Mouse (Mus musculus): ENCODE results near the gene Aktip. TPM values are rescaled to one million over a fixed set of nuclear protein-coding genes. Genes with fewer than 3 reads are reported as not detected.

Aktip gene
- polyA plus RNA-seq (2015; fragmentation: Nextera tagmentation; extraction: Ambion mirVana): 134 and 138 TPM in 2 replicates

DNA sequence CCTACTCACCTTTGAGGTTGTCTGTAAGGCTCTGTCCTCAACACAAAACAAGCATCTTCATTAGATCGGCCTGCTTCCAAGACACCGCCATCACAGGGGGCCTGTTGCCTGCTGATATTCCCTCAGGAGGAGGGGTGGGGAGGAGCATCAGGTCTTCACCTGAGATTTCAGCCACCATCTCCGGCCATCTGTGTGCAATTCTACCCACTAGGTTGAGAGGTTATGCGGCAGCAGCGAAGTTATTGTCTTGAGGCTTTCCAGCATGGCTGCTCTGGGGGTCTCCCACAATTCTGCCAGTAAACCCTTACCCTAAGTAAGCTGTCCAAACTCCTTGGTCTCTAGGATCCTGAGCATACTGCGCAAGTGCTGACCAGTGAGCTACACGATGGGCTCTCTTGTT is at the start of gene Aktip:
Gene Aktip (minus strand): TSS at position 101 of the 400 bp plus-strand sequence.
- WGBS: 96% methylated on average over 7 of the region's 7 CpGs
- no peak within 1 kb of the TSS for H3K27ac ChIP-seq (replicated peaks)
- H3K36me3 ChIP-seq: no peaks in the 10 kb centered on the region
- H3K4me2 ChIP-seq (replicated peaks): no peak within 1 kb of the TSS
- no peaks in the 10 kb centered on the region for H3K27me3 ChIP-seq
- no peak within 1 kb of the TSS for H3K4me3 ChIP-seq
- H3K9ac ChIP-seq (replicated peaks): no peak within 1 kb of the TSS
- ATAC-seq (replicated peaks): no peak
- no peaks in the 10 kb centered on the region for H3K4me1 ChIP-seq
- no peaks in the 10 kb centered on the region for H3K9me3 ChIP-seq

DNA sequence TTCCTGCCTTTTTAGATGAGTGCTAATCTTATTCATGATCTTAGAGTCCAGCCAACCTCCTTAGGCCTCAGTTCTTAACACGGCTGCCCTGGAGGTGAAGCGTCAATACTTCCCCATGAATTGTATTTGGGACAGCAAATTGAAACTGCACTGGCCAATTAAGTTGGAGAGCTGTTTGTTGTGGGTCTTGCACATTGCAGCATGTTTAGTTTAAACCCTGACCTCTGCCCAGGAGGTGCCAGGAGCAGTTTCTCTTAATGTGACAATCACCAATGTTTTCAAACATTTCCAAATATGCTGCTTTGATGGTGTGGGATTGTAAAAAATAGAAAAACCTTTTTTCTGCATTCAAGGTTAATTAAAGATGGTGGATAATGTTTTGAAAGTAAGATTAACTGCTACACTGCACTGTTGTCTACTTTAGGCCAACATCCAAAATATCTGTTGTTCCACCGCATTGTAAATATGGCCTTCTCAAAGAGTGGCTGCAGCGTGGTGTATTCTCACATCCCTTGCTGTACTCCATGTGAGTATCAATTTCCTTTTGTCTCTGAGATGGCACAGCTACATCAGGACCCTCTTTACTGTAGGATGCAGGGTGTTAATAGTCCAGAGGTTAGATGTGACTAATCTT is 46.2 kb upstream of the Aktip start:
- Histone ChIP-seq H3K4me1 (peaks cover 10% of the 10 kb centered on the region), H3K9ac (replicated peaks) (no peak overlapping the region), H3K4me2 (replicated peaks) (no peak overlapping the region), H3K27me3 (no peaks in the 10 kb centered on the region), H3K36me3 (peaks cover 4% of the 10 kb centered on the region; the same call in 1 of the 2 replicates), H3K9me3 (no peaks in the 10 kb centered on the region), H3K4me3 (no peak overlapping the region), H3K27ac (replicated peaks) (no peak overlapping the region)
- 60% methylated on average over 4 of the region's 4 CpGs for WGBS
- ATAC-seq (replicated peaks): no peak

DNA sequence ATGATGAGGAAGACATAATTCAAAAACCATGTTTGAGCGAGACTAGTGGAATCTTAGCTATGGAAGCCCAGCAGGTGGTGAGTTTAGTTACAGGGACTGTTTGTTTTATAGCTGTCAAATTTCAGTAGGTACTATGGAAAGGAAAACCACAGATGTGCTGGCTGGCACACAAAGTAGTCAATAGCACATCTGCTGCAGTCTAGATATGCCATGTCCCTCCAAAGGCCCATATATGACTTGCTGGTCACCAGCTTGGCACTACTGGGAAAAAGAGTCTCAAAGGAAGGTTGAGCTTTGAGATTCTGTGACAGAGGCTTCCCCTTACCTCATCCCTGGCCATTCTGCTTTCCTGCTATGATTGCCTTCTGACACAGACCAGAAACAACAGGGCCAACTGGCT is 42.9 kb upstream of the Aktip start:
- no peaks in the 10 kb centered on the region for H3K36me3 ChIP-seq
- no peaks in the 10 kb centered on the region for H3K9me3 ChIP-seq
- no peak overlapping the region for H3K9ac ChIP-seq (replicated peaks)
- H3K27ac ChIP-seq (replicated peaks): no peak overlapping the region
- H3K4me1 ChIP-seq: peaks cover 11% of the 10 kb centered on the region
- no peak overlapping the region for H3K4me2 ChIP-seq (replicated peaks)
- no peak overlapping the region for H3K4me3 ChIP-seq
- 72% methylated on average over 1 of the region's 1 CpGs for WGBS
- ATAC-seq (replicated peaks): no peak
- H3K27me3 ChIP-seq: no peaks in the 10 kb centered on the region

DNA sequence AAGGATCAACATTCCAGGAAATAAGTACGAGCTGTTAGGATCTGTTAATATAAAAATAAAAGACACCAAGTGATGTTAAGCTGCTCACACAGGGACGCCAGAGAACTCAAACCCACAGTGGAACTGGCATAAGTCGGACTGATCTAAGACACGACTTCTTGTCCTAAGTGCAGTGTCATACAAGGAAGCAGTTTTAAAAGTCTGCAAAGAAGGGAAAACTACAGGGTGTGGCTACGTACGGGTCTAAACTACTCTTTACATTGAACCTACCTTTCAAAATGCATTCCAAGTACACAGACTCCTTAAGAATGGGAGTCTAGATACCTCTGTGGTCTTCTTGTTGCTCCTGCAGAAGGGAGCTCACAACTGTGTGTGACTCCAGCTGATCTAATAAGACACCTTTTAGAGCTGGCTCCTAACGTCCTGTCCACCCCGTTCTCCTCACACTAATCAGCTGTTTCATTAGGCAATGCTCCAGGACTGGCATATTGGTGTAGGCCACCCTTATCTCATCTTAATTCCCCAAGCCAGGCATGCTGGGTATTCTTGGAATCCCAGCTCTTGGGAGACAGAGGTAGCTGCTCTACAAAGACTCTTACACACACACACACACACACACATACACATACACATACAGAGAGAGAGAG is 42.2 kb upstream of the Aktip start:
- H3K9ac ChIP-seq (replicated peaks): no peak overlapping the region
- no peak overlapping the region for H3K27ac ChIP-seq (replicated peaks)
- H3K27me3 ChIP-seq: no peaks in the 10 kb centered on the region
- H3K9me3 ChIP-seq: no peaks in the 10 kb centered on the region
- no peak overlapping the region for H3K4me3 ChIP-seq
- 48% methylated on average over 8 of the region's 8 CpGs for WGBS
- no peaks in the 10 kb centered on the region for H3K36me3 ChIP-seq
- H3K4me2 ChIP-seq (replicated peaks): no peak overlapping the region
- no peak for ATAC-seq (replicated peaks)
- H3K4me1 ChIP-seq: peaks cover 11% of the 10 kb centered on the region

DNA sequence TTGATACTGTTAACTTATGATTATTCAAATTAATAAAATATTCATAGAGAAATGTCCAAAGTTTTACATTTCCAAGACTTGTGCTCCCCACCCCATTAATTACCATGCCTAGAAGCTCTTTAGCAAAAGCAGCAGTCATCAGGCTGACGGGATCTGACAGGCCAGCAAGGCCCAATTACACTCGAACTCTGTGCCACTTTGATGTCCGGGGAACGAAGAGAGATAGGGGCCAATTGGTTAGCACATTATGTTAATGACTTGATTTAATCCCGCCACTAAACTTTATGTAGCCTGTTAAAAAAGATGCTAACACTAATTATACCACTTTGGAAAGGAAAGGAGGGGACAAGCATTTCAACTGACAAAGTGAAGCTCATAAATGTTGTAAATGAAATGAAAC is 41.6 kb upstream of the Aktip start:
- Histone ChIP-seq H3K4me2 (replicated peaks) (no peak overlapping the region), H3K4me1 (peaks cover 11% of the 10 kb centered on the region), H3K9ac (replicated peaks) (no peak overlapping the region), H3K9me3 (no peaks in the 10 kb centered on the region), H3K27ac (replicated peaks) (no peak overlapping the region), H3K36me3 (no peaks in the 10 kb centered on the region), H3K4me3 (no peak overlapping the region), H3K27me3 (no peaks in the 10 kb centered on the region)
- WGBS: 16% methylated on average over 5 of the region's 5 CpGs
- no peak for ATAC-seq (replicated peaks)

DNA sequence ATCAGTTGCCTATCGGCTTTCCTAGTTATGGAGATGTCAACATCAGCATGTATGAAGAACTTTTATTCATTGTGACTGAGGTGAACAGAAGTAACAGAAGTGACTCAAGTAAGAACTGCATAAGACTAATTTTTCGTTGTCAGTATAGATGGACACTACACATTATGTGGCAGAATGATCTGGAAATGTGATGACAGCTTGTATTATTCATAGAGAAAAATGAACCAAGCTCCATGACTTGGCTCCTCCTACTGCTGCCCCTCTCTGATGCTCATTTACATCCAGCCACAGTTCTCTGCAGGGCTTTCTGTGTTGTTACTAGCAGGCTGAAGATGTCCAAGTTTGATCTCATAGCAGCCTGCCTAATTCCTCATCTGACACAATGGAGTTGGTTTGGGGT is 37.4 kb upstream of the Aktip start:
- Histone ChIP-seq H3K4me3 (no peak overlapping the region), H3K27ac (replicated peaks) (no peak overlapping the region), H3K4me2 (replicated peaks) (no peak overlapping the region), H3K27me3 (no peaks in the 10 kb centered on the region), H3K9me3 (no peaks in the 10 kb centered on the region), H3K9ac (replicated peaks) (no peak overlapping the region), H3K4me1 (peaks cover 11% of the 10 kb centered on the region), H3K36me3 (no peaks in the 10 kb centered on the region)
- 89% methylated on average over 2 of the region's 2 CpGs for WGBS
- ATAC-seq (replicated peaks): no peak

DNA sequence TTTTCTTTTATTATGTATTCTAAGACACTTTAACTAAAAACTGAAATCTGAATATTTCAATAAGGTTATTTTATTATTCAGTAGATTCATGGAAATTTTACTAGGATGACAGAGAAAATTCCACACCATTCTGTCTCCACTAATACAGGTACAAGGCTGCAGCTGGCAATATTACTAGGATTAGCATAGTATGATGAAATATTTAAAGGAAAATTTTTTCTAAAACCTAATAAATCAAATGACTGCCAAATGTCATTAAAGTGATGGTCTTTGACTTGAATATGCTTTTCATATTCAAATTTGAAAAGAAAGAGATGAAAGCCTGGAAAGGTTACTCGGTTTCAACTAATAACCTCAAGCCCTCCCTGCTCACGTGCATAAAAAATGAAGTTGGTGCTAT is 34.3 kb upstream of the Aktip start:
- Histone ChIP-seq H3K27ac (replicated peaks) (no peak overlapping the region), H3K27me3 (no peaks in the 10 kb centered on the region), H3K4me2 (replicated peaks) (no peak overlapping the region), H3K36me3 (no peaks in the 10 kb centered on the region), H3K4me1 (no peaks in the 10 kb centered on the region), H3K9ac (replicated peaks) (no peak overlapping the region), H3K4me3 (no peak overlapping the region), H3K9me3 (no peaks in the 10 kb centered on the region)
- no peak for ATAC-seq (replicated peaks)
- WGBS: 31% methylated on average over 2 of the region's 2 CpGs

DNA sequence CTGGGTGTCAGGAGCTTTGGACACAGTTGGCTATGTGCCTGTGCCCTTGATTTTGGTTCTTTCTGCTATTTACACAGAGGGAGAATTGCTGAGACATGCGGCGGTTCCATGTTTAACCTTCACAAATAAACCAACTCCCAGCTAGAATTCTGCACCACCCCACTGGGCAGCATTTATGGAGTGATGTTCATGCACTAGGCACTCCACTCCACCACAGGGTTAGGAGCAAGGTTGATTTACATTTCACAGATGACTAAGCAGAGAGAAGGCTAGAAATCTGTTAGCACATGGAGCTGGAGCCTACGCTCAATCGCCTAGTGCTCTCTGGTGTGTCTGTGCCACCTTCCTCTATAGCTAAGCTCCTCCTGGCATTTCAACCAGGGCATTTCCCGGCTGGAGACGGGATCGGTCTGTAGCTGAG is 27.7 kb upstream of the Aktip start:
- ATAC-seq (replicated peaks): no peak
- no peaks in the 10 kb centered on the region for H3K36me3 ChIP-seq
- H3K9me3 ChIP-seq: no peaks in the 10 kb centered on the region
- no peak overlapping the region for H3K9ac ChIP-seq (replicated peaks)
- no peak overlapping the region for H3K4me2 ChIP-seq (replicated peaks)
- H3K4me1 ChIP-seq: no peaks in the 10 kb centered on the region
- no peaks in the 10 kb centered on the region for H3K27me3 ChIP-seq
- H3K27ac ChIP-seq (replicated peaks): no peak overlapping the region
- 93% methylated on average over 7 of the region's 7 CpGs for WGBS
- H3K4me3 ChIP-seq: no peak overlapping the region

DNA sequence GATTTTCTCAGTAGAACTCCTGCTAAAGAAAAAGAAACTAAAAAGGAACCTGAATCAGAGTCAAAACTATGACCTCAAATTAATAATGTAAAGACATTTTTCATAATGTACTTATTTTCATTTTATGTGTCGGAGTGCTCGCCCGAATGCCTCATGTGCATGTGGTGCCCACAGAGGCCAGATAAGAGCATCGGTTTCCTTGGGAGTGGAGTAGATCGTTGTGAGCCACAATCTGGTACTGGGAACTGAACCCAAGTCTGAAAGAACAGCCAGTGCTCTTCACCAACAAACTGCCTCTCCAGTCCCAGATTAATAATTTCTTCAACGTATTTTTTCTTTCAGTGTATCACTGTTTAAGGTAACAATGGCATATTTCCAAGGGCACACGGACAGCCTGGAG is 24.5 kb upstream of the Aktip start:
- WGBS: 87% methylated on average over 7 of the region's 7 CpGs
- H3K4me1 ChIP-seq: no peaks in the 10 kb centered on the region
- no peak overlapping the region for H3K4me3 ChIP-seq
- no peaks in the 10 kb centered on the region for H3K27me3 ChIP-seq
- no peak overlapping the region for H3K4me2 ChIP-seq (replicated peaks)
- H3K27ac ChIP-seq (replicated peaks): no peak overlapping the region
- no peaks in the 10 kb centered on the region for H3K36me3 ChIP-seq
- no peaks in the 10 kb centered on the region for H3K9me3 ChIP-seq
- no peak overlapping the region for H3K9ac ChIP-seq (replicated peaks)
- ATAC-seq (replicated peaks): no peak

DNA sequence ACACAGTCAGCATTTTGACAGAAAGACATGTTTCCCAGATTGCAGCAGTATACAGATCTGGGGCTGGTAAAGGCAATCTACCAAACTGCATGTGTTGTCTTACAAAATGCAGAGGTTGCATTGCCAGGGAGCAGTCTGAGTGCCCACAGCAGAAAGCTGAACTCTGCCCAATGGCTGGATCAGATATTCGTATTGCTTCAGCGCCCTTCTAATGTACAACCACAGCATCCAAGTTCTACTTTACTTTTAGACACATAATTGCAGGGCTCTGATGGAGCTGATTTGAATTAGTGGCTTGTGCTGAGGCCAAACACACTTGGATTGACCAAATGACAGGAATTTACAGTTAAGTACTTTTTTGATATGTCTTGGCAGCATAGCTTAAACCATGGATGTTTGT is 22.1 kb upstream of the Aktip start:
- H3K9ac ChIP-seq (replicated peaks): no peak overlapping the region
- no peak for ATAC-seq (replicated peaks)
- H3K27me3 ChIP-seq: no peaks in the 10 kb centered on the region
- WGBS: 96% methylated on average over 2 of the region's 2 CpGs
- H3K4me1 ChIP-seq: no peaks in the 10 kb centered on the region
- H3K27ac ChIP-seq (replicated peaks): no peak overlapping the region
- no peaks in the 10 kb centered on the region for H3K9me3 ChIP-seq
- no peak overlapping the region for H3K4me3 ChIP-seq
- no peak overlapping the region for H3K4me2 ChIP-seq (replicated peaks)
- no peaks in the 10 kb centered on the region for H3K36me3 ChIP-seq

DNA sequence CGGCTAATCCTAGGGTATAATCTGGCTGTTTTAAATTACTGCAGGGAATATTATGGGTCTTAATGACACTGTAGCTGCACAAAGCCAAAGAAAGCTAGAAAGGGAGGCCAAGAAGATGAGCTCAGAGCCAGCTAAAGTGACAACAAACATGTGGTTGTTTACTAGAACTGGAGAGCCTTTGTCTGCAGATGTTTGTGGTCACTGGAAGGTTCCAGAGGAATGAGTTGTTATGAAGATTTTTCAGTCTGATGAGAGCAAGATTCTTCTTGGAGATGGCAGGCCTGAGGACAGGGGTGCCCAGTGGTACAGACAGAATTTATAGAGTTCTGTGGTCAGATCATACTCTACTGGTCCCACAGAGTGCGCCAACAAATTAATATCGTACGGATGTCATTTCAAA is 18.5 kb upstream of the Aktip start:
- no peaks in the 10 kb centered on the region for H3K27me3 ChIP-seq
- H3K4me2 ChIP-seq (replicated peaks): no peak overlapping the region
- H3K9me3 ChIP-seq: no peaks in the 10 kb centered on the region
- H3K36me3 ChIP-seq: no peaks in the 10 kb centered on the region
- no peak overlapping the region for H3K27ac ChIP-seq (replicated peaks)
- 66% methylated on average over 4 of the region's 4 CpGs for WGBS
- H3K9ac ChIP-seq (replicated peaks): no peak overlapping the region
- H3K4me1 ChIP-seq: no peaks in the 10 kb centered on the region
- no peak overlapping the region for H3K4me3 ChIP-seq
- ATAC-seq (replicated peaks): no peak

DNA sequence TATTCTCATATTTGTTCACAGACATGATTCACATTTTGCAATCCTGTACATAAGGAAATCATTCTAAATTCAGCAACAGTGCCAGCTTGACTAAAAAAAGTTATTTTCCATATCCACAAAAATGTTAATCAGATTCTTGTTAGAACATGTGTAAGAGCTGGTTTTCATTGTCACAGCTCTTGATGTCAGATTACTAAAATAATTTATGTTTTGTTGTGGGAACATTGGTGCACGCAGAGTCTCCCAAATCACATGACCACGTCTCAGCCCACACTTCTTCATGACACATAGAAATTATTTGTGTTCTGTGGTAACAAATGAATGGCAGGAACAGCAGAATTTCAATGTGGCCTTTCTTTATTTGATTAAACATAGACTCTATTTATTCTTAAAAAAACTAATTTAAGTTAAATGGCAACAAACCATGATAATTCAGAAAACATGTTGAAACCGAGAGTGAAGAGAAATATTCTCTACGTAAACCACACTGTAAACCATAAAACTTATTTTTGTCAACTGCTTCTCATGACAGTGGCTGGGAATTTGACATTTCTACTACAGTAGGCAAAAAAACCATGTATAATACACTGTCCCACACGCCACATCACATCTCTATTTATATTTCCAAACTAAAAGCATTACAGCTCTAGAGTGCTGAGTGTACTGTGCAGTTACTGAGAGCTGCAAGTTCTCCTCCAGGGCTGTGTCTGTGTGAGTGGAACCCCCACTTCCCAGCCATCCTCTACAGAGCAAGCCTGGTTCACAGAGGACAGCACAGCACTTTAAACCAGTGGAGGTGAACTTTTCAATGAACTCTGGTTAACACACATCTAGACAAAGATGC is 17.5 kb upstream of the Aktip start:
- Histone ChIP-seq H3K9me3 (no peaks in the 10 kb centered on the region), H3K27ac (replicated peaks) (no peak overlapping the region), H3K4me3 (no peak overlapping the region), H3K36me3 (no peaks in the 10 kb centered on the region), H3K27me3 (no peaks in the 10 kb centered on the region), H3K4me2 (replicated peaks) (no peak overlapping the region), H3K4me1 (no peaks in the 10 kb centered on the region), H3K9ac (replicated peaks) (no peak overlapping the region)
- no peak for ATAC-seq (replicated peaks)
- WGBS: 89% methylated on average over 5 of the region's 5 CpGs
